Mouse (Mus musculus): ENCODE data around the gene Magi1. TPM values are rescaled to one million over a fixed set of nuclear protein-coding genes. Genes with fewer than 3 reads are reported as not detected.

Gene Magi1
- total and polyA plus RNA-seq, 2 experiments, result 4.9 to 17.7 TPM

GRCm38 (mm10) chr6:93913226-93913861, 370.4 kb downstream of the Magi1 start:
- no peaks in the 10 kb centered on the region for H3K4me1 ChIP-seq (ENCODE audit: control insufficient read depth, insufficient read depth, low read length)
- H3K36me3 ChIP-seq (ENCODE audit: control insufficient read depth, insufficient read depth, low read length), result no peaks in the 10 kb centered on the region
- no peak for DNase-seq (ENCODE audit: extremely low read depth, low read depth, low spot score)
- WGBS, result 67% methylated on average over 22 of the region's 22 CpGs
- no peak overlapping the region for H3K27ac ChIP-seq (replicated peaks; ENCODE audit: insufficient read depth, low read depth, low read length)
- no peak overlapping the region for H3K9ac ChIP-seq (ENCODE audit: low read depth, low read length)
- H3K27me3 ChIP-seq (ENCODE audit: control insufficient read depth, insufficient read depth, low read length), result no peaks in the 10 kb centered on the region
- peaks cover 9% of the 10 kb centered on the region; the same call in 1 of the 2 replicates for H3K79me2 ChIP-seq (ENCODE audit: control insufficient read depth, insufficient read depth, low read length)
- TF ChIP-seq CTCF (IDR thresholded peaks at IDR 0.05; ENCODE audit: low read depth, low read length), result no peak
- no peak for TF ChIP-seq POLR2A (IDR thresholded peaks at IDR 0.05; ENCODE audit: extremely low read depth, insufficient read depth, low read length)
- no peak overlapping the region for H3K4me3 ChIP-seq (ENCODE audit: insufficient read depth, low read depth, low read length)

- Histone ChIP-seq H3K36me3 (ENCODE audit: control insufficient read depth, insufficient read depth, low read length) (no peaks in the 10 kb centered on the region), H3K9ac (ENCODE audit: low read depth, low read length) (no peak overlapping the region), H3K4me3 (ENCODE audit: insufficient read depth, low read depth, low read length) (no peak overlapping the region), H3K79me2 (ENCODE audit: control insufficient read depth, insufficient read depth, low read length) (peaks cover 13% of the 10 kb centered on the region), H3K27me3 (ENCODE audit: control insufficient read depth, insufficient read depth, low read length) (no peaks in the 10 kb centered on the region), H3K27ac (replicated peaks; ENCODE audit: insufficient read depth, low read depth, low read length) (no peak overlapping the region), H3K4me1 (ENCODE audit: control insufficient read depth, insufficient read depth, low read length) (no peaks in the 10 kb centered on the region)
- no peak for TF ChIP-seq CTCF (IDR thresholded peaks at IDR 0.05; ENCODE audit: low read depth, low read length)
- TF ChIP-seq POLR2A (IDR thresholded peaks at IDR 0.05; ENCODE audit: extremely low read depth, insufficient read depth, low read length), result no peak
- no peak for DNase-seq (ENCODE audit: extremely low read depth, low read depth, low spot score)
- WGBS, result 71% methylated on average over 20 of the region's 20 CpGs
Measured at GRCm38 (mm10) chr6:93912582-93913225, 371.0 kb downstream of the Magi1 start.

DNA sequence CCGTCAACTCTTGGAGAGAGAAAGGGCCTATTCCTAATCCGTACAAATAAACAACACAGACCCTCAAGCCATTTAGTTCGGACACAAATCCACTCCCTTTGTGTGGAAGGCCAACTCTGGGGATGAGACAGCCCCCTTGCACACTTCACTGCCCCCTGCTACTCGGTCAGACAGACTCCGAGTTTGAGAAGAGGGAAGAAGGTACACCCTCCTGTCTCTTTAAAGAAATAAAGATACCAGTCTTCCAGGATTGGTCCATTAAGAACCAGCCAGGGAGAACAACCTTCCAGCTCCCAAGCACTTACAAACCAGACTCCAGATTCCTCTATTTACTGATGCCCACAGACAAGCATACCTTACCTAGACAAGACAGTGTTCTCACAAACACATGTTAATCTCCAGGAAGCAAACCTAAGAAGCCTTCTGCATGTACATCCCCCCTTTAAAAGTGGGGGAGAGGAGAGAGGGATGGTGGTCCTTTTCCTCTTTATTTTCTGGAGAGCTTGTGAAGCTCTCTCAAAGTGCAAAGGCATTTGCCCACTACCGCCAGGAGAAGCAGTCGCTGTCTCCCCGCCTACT, 371.6 kb downstream of the Magi1 start:
- Histone ChIP-seq H3K4me1 (ENCODE audit: control insufficient read depth, insufficient read depth, low read length) (no peaks in the 10 kb centered on the region), H3K9ac (ENCODE audit: low read depth, low read length) (no peak overlapping the region), H3K4me3 (ENCODE audit: insufficient read depth, low read depth, low read length) (no peak overlapping the region), H3K27me3 (ENCODE audit: control insufficient read depth, insufficient read depth, low read length) (no peaks in the 10 kb centered on the region), H3K79me2 (ENCODE audit: control insufficient read depth, insufficient read depth, low read length) (peaks cover 18% of the 10 kb centered on the region), H3K36me3 (ENCODE audit: control insufficient read depth, insufficient read depth, low read length) (no peaks in the 10 kb centered on the region), H3K27ac (replicated peaks; ENCODE audit: insufficient read depth, low read depth, low read length) (no peak overlapping the region)
- WGBS, result 87% methylated on average over 8 of the region's 8 CpGs
- no peak for DNase-seq (ENCODE audit: extremely low read depth, low read depth, low spot score)
- TF ChIP-seq POLR2A (IDR thresholded peaks at IDR 0.05; ENCODE audit: extremely low read depth, insufficient read depth, low read length), result no peak

- Histone ChIP-seq H3K27ac (replicated peaks; ENCODE audit: insufficient read depth, low read depth, low read length) (no peak overlapping the region), H3K79me2 (ENCODE audit: control insufficient read depth, insufficient read depth, low read length) (peaks cover 22% of the 10 kb centered on the region), H3K27me3 (ENCODE audit: control insufficient read depth, insufficient read depth, low read length) (no peaks in the 10 kb centered on the region), H3K4me1 (ENCODE audit: control insufficient read depth, insufficient read depth, low read length) (no peaks in the 10 kb centered on the region), H3K36me3 (ENCODE audit: control insufficient read depth, insufficient read depth, low read length) (no peaks in the 10 kb centered on the region), H3K9ac (ENCODE audit: low read depth, low read length) (no peak overlapping the region), H3K4me3 (ENCODE audit: insufficient read depth, low read depth, low read length) (no peak overlapping the region)
- TF ChIP-seq POLR2A (IDR thresholded peaks at IDR 0.05; ENCODE audit: extremely low read depth, insufficient read depth, low read length), result no peak
- TF ChIP-seq CTCF (IDR thresholded peaks at IDR 0.05; ENCODE audit: low read depth, low read length), result no peak
- WGBS, result 100% methylated on average over 2 of the region's 2 CpGs
- no peak for DNase-seq (ENCODE audit: extremely low read depth, low read depth, low spot score)
Measured at GRCm38 (mm10) chr6:93911420-93911819, 372.3 kb downstream of the Magi1 start.

DNA sequence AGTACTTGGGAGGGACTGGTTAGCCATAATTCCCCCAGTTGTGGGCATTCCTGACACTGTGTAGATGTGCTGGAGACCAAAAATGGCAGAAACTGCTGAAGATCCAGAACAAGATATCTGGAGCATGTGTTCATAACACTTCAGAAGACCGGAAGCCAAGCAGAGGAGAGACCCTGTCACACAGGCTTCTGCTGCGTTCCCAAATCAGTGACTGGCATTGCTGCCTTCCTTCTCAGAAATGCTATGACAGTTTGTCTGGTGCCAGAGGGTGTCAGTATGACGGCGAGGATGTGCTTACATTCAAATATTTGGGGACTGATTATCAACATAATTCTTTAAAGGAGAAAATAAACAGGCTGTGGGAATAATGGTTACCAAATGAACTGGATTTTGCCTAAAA, 373.7 kb downstream of the Magi1 start:
- TF ChIP-seq CTCF (IDR thresholded peaks at IDR 0.05; ENCODE audit: low read depth, low read length) (no peak), POLR2A (IDR thresholded peaks at IDR 0.05; ENCODE audit: extremely low read depth, insufficient read depth, low read length) (no peak)
- Histone ChIP-seq H3K27ac (replicated peaks; ENCODE audit: insufficient read depth, low read depth, low read length) (no peak overlapping the region), H3K27me3 (ENCODE audit: control insufficient read depth, insufficient read depth, low read length) (no peaks in the 10 kb centered on the region), H3K79me2 (ENCODE audit: control insufficient read depth, insufficient read depth, low read length) (peaks cover 22% of the 10 kb centered on the region), H3K9ac (ENCODE audit: low read depth, low read length) (no peak overlapping the region), H3K4me3 (ENCODE audit: insufficient read depth, low read depth, low read length) (no peak overlapping the region), H3K4me1 (ENCODE audit: control insufficient read depth, insufficient read depth, low read length) (no peaks in the 10 kb centered on the region), H3K36me3 (ENCODE audit: control insufficient read depth, insufficient read depth, low read length) (no peaks in the 10 kb centered on the region)
- 84% methylated on average over 4 of the region's 4 CpGs for WGBS
- no peak for DNase-seq (ENCODE audit: extremely low read depth, low read depth, low spot score)

DNA sequence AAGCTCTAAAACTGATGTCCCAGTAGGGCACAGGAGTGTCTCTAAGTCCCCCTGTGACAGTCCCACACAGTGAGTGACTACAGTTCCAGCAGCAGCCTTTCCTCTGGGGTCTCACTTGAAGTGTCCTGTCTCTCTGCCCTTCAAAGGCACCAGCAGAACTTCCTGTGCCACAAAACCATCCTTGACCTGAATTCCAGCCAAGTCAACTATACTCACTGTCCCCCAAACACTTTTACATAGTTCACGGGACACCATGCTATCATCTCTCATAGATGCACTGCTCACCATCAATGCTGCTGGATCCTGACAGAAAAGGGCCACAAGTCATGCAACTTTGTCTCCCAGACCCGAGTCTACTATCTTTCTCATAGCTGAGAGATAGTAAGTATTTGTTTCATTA, 378.7 kb downstream of the Magi1 start:
- no peak overlapping the region for H3K9ac ChIP-seq (ENCODE audit: low read depth, low read length)
- H3K4me3 ChIP-seq (ENCODE audit: insufficient read depth, low read depth, low read length), result no peak overlapping the region
- peaks cover 19% of the 10 kb centered on the region for H3K79me2 ChIP-seq (ENCODE audit: control insufficient read depth, insufficient read depth, low read length)
- H3K4me1 ChIP-seq (ENCODE audit: control insufficient read depth, insufficient read depth, low read length), result peaks cover 6% of the 10 kb centered on the region; the same call in 1 of the 2 replicates
- no peak overlapping the region for H3K27ac ChIP-seq (replicated peaks; ENCODE audit: insufficient read depth, low read depth, low read length)
- TF ChIP-seq CTCF (IDR thresholded peaks at IDR 0.05; ENCODE audit: low read depth, low read length) (no peak), POLR2A (IDR thresholded peaks at IDR 0.05; ENCODE audit: extremely low read depth, insufficient read depth, low read length) (no peak)
- WGBS, result 78% methylated on average over 2 of the region's 2 CpGs
- no peaks in the 10 kb centered on the region for H3K27me3 ChIP-seq (ENCODE audit: control insufficient read depth, insufficient read depth, low read length)
- no peak for DNase-seq (ENCODE audit: extremely low read depth, low read depth, low spot score)
- no peaks in the 10 kb centered on the region for H3K36me3 ChIP-seq (ENCODE audit: control insufficient read depth, insufficient read depth, low read length)
